Mouse (Mus musculus) limb, embryonic 13.5 days (tissue): ENCODE data around the gene Atf7. TPM values are rescaled to one million over a fixed set of nuclear protein-coding genes. Genes with fewer than 3 reads are reported as not detected.

Experiments
- ATAC-seq: fragments of 200-750 bp; cut with Nextera tagmentation; 2 replicates; pipeline ENCODE4 v1.8.0; 2017; ENCODE audit warnings: low read depth, moderate number of reproducible peaks, moderate TSS enrichment; ENCODE audit not compliant: low FRiP score
- H3K27ac ChIP-seq: fragments of 300-500 bp; sonication (generic); 2 replicates; pipeline ENCODE4 v1.5.1; 2015; ENCODE audit warnings: inconsistent platforms, mild to moderate bottlenecking, moderate library complexity
- H3K27me3 ChIP-seq: fragments of 300-500 bp; sonication (generic); 2 replicates; pipeline ENCODE4 v1.6.1; 2015; ENCODE audit warnings: mild to moderate bottlenecking, inconsistent platforms
- H3K36me3 ChIP-seq: fragments of 300-500 bp; sonication (generic); 2 replicates; pipeline ENCODE4 v1.6.1; 2015; ENCODE audit warnings: inconsistent platforms, mild to moderate bottlenecking, moderate library complexity
- H3K4me1 ChIP-seq: fragments of 300-500 bp; sonication (generic); 2 replicates; pipeline ENCODE4 v1.6.1; 2015; ENCODE audit warnings: inconsistent platforms
- H3K4me2 ChIP-seq: fragments of 300-500 bp; sonication (generic); replicated peaks from 2 replicates; pipeline ENCODE4 v1.6.1; 2015; ENCODE audit warnings: inconsistent platforms, mild to moderate bottlenecking, moderate library complexity
- H3K4me3 ChIP-seq: fragments of 300-500 bp; sonication (generic); 2 replicates; pipeline ENCODE4 v1.5.1; 2015; ENCODE audit warnings: moderate library complexity, mild to moderate bottlenecking, inconsistent platforms
- H3K9ac ChIP-seq: fragments of 300-500 bp; sonication (generic); 2 replicates; pipeline ENCODE4 v1.6.1; 2015; ENCODE audit warnings: mild to moderate bottlenecking, inconsistent platforms
- H3K9me3 ChIP-seq: fragments of 300-500 bp; sonication (generic); 2 replicates; pipeline ENCODE4 v1.6.1; 2016; ENCODE audit warnings: inconsistent platforms
- WGBS: fragments of 180-500 bp; shearing (Covaris S2); methylation state at CpG from one replicate; pipeline ENCODE4 v1.1.7; 2015; 5-methylcytosine and 5-hydroxymethylcytosine counted together
- polyA plus RNA-seq: library from polyadenylated mRNA; unstranded; fragments of >200 nt; fragmentation: Nextera tagmentation; extraction: Ambion mirVana; gene quantifications from 2 replicates; pipeline ENCODE4 v1.2.1, GENCODE M21; 2015

The Atf7 gene
- polyA plus RNA-seq, 1 experiment from 2014 or later, result 47.2 TPM

DNA sequence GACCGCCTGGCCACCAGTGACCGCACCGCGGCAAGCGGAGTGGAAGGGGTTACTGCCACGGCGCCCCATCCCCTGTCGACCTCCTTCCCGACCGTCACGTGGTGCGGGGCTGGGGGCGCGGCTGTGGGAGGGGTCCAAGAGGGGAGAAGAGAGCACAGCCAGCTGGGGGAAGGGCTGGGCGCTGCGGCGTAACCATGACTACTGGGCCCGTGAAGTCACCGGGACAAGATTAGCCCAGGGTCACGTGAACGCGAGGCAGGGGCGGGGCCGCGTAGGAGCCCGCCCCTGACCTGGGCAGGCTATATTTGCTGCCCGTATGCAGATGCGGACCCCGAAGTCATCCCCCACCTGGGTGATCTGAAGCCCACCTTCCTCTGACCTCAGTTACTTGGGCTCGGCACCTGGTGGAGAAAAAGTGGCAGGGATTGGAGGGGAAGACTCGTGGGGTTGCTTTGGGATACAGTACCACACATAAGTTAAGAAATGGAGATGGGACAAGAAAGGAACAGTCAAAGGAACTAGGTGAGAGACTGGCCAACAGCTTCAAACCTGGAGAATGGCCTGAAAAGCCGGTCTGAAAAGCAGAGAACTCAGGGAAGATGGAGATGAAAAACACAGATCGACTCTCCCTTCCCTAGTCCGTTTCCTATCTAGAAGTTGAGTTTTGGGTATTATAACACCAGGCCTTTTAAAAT is 114.5 kb downstream of the Atf7 start:
- no peaks in the 10 kb centered on the region for H3K9me3 ChIP-seq
- H3K36me3 ChIP-seq, result peaks cover 13% of the 10 kb centered on the region; the same call in 1 of the 2 replicates
- H3K27ac ChIP-seq, result peak overlapping the region; percentile 82
- H3K9ac ChIP-seq, result peak overlapping the region; percentile 71
- peak overlapping the region; percentile 79 for H3K4me2 ChIP-seq
- H3K4me3 ChIP-seq, result peak overlapping the region; percentile 62
- H3K4me1 ChIP-seq, result peaks cover 52% of the 10 kb centered on the region
- ATAC-seq, result peak; percentile 96
- no peaks in the 10 kb centered on the region for H3K27me3 ChIP-seq
- 2% methylated on average over 33 of the region's 34 CpGs for WGBS

DNA sequence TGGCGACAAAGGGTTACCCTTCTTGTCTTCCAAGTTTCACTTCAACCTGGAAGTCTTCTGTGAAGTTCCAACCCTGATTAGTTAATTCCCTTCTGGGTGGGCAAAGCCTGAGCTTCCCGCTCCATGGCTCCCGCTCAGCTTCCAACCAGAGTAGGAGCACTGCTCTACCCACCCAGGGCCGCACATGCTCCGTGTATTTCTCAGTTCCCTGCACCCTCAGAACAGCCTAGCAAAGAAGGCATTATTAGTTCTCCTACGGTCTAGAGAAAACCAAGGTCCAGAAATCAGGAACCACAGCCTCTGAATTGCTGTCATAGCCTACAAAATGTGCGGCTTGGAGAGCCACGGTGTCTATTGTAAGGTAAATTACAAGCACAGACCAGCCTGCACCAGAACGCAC is 115.2 kb downstream of the Atf7 start:
- 5% methylated on average over 9 of the region's 9 CpGs for WGBS
- Histone ChIP-seq H3K4me1 (peaks cover 49% of the 10 kb centered on the region), H3K36me3 (peaks cover 19% of the 10 kb centered on the region), H3K4me2 (peak overlapping the region; percentile 79), H3K9me3 (no peaks in the 10 kb centered on the region), H3K27me3 (no peaks in the 10 kb centered on the region), H3K9ac (peak overlapping the region; percentile 71), H3K27ac (peak overlapping the region; percentile 82), H3K4me3 (peak overlapping the region; percentile 62)
- ATAC-seq, result peak; percentile 61

DNA sequence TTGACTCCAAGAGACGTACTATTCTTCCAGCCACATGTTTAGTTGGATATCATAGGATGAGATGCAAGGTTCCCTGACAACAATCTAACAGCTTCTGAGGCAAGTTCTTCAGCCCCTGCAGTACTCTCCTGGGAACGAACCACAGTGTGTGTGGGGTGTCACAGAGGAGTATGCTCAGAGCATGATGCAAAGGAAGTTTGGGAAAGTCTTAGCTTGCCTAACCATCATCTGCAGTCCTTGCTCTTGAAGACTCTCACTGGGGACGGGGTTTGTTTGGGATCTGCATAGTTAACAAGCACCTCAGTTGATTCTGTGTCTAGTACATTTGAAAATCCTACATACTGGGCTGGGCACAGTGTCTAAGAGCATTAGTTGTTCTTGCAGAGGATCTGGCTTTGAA is 116.9 kb downstream of the Atf7 start:
- H3K27ac ChIP-seq, result no peak overlapping the region
- H3K4me2 ChIP-seq, result no peak overlapping the region
- WGBS, result 87% methylated on average over 3 of the region's 3 CpGs
- H3K27me3 ChIP-seq, result no peaks in the 10 kb centered on the region
- no peaks in the 10 kb centered on the region for H3K9me3 ChIP-seq
- no peak overlapping the region for H3K4me3 ChIP-seq
- peaks cover 41% of the 10 kb centered on the region for H3K4me1 ChIP-seq
- H3K36me3 ChIP-seq, result peaks cover 37% of the 10 kb centered on the region
- no peak overlapping the region for H3K9ac ChIP-seq
- ATAC-seq, result no peak

DNA sequence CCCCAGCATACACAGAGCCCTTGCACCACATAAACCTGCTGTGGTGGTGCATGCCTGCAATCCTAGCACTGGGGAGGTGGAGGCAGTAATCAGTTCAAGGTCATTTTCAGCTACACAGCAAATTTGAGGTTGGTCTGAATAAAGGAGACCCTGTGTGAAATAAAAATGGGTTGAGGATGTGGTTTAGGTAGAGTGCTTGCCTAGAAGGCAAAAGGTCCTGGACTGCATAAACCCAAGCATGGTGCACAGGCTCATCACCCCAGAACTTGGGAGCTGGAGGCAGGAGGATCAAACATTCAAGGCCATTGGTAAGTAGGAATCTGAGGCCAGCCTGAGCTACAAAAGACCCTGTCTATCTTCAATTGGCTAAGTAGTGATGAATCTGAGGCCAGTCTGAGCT is 117.7 kb downstream of the Atf7 start:
- Histone ChIP-seq H3K27ac (no peak overlapping the region), H3K9ac (no peak overlapping the region), H3K36me3 (peaks cover 45% of the 10 kb centered on the region), H3K4me3 (no peak overlapping the region), H3K27me3 (no peaks in the 10 kb centered on the region), H3K4me2 (no peak overlapping the region), H3K4me1 (peaks cover 36% of the 10 kb centered on the region), H3K9me3 (no peaks in the 10 kb centered on the region)
- no peak for ATAC-seq

DNA sequence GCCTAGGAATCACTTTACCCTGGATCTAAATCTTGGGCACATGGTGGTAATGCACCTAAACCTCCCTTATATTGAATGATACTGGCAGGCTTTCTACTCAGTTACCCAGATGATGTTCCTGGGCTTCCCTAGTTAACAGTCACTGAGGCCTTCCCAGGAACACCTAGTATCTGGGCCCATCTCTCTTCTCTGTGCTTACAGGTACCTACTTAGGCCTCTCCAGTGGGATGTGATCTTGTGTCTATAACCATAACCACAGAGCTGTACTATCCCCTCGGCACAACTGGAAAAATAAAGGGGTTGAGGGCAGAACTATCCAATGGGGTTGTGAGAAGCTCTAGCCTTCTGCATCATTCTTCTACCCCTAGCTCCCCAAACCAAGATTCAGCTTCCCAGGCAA is 118.4 kb downstream of the Atf7 start:
- Histone ChIP-seq H3K36me3 (peaks cover 52% of the 10 kb centered on the region), H3K27me3 (no peaks in the 10 kb centered on the region), H3K9ac (no peak overlapping the region), H3K4me2 (no peak overlapping the region), H3K4me1 (peaks cover 29% of the 10 kb centered on the region), H3K27ac (no peak overlapping the region), H3K9me3 (no peaks in the 10 kb centered on the region), H3K4me3 (no peak overlapping the region)
- no peak for ATAC-seq
- 85% methylated on average over 1 of the region's 1 CpGs for WGBS

DNA sequence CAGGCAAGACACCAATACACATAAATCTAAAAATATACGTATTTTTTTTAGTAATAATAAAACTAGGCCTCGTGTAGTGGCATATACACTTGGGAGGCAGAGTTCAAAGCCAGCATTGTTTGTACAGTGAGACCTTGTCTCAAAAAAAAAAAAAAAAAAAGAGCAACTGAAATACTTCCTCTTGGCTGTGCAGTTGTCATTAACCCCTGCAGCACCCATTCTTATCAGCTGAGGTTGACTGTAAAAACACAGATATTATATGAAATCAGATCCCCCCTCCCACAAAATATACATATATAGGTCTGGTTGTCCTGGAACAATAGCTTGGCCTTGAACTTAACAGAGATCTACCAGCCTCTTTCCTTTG is 118.8 kb downstream of the Atf7 start:
- Histone ChIP-seq H3K4me3 (no peak overlapping the region), H3K9ac (no peak overlapping the region), H3K4me2 (no peak overlapping the region), H3K27ac (no peak overlapping the region), H3K27me3 (no peaks in the 10 kb centered on the region), H3K36me3 (peaks cover 56% of the 10 kb centered on the region), H3K9me3 (no peaks in the 10 kb centered on the region), H3K4me1 (peaks cover 25% of the 10 kb centered on the region)
- ATAC-seq, result no peak
- WGBS, result 58% methylated on average over 2 of the region's 2 CpGs

DNA sequence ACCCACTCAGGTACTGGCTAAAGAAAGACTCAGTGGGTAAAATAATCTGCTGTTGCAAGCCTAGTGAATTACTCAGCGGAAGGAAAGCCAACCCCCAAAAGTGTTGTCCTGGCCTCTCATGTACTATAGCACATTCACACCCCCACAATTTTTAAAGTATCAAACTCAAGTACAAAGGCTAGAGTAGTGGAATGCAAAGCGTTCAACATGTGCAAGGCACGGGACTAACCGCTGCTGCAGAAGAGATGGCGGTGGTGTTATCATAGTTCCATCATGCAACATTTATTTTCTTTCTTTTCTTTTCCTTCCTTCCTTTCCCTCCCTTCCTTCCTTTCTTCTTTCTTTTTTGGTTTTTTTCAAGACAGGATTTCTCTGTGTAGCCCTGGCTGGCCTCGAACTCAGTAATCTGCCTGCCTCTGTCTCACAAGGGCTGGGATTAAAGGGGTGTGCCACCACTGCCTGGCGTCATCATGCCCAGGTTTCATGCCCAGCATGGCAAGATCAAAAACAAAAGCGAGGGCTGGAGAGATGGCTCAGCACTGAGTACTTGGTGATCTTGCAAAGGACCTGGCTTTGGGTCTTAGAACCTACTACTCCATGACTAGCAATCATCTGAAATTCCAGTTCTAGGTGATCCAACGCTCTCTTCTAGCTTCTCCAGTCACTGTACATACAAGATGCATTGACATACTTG is 119.3 kb downstream of the Atf7 start:
- Histone ChIP-seq H3K9me3 (no peaks in the 10 kb centered on the region), H3K27me3 (no peaks in the 10 kb centered on the region), H3K9ac (no peak overlapping the region), H3K27ac (no peak overlapping the region), H3K4me2 (no peak overlapping the region), H3K4me3 (no peak overlapping the region), H3K4me1 (peaks cover 20% of the 10 kb centered on the region), H3K36me3 (peaks cover 61% of the 10 kb centered on the region)
- ATAC-seq, result no peak
- WGBS, result 86% methylated on average over 9 of the region's 9 CpGs

DNA sequence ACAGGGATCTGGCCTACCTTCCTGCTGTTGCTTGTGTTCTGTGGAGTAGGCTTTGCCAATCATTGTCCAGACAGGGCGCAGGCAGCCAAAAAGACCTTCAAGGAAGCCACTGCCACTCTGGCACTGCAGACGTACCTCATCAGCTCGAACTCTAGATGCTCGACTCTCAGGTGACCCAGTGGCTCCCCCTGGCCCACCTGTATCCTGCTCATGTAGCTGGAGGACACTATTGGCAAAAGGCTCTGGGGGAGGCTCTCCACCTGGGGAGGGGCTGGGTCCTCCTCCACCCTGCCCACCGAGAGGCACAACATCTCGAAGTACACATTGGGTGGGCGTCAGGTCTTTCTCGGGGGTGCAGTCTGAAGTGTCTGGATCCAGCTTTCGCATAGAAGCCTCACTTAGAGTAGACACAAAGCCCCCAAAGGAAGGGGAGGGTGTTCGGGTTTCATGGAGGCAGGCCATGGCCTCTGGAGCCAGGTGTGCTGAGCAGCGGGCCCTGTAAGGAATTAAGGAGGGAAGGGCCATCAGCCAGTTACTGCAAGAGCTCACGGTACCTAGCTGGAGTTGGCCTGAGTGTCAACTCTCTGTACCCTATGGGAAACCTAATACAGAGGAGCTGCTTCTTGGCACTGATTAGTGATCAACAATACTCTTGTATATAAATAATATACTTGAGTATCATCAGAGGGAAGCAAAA is 120.0 kb downstream of the Atf7 start:
- ATAC-seq, result no peak
- Histone ChIP-seq H3K9ac (no peak overlapping the region), H3K4me1 (peaks cover 16% of the 10 kb centered on the region), H3K27ac (no peak overlapping the region), H3K4me2 (no peak overlapping the region), H3K9me3 (no peaks in the 10 kb centered on the region), H3K27me3 (no peaks in the 10 kb centered on the region), H3K36me3 (peaks cover 68% of the 10 kb centered on the region), H3K4me3 (no peak overlapping the region)
- 69% methylated on average over 12 of the region's 12 CpGs for WGBS

DNA sequence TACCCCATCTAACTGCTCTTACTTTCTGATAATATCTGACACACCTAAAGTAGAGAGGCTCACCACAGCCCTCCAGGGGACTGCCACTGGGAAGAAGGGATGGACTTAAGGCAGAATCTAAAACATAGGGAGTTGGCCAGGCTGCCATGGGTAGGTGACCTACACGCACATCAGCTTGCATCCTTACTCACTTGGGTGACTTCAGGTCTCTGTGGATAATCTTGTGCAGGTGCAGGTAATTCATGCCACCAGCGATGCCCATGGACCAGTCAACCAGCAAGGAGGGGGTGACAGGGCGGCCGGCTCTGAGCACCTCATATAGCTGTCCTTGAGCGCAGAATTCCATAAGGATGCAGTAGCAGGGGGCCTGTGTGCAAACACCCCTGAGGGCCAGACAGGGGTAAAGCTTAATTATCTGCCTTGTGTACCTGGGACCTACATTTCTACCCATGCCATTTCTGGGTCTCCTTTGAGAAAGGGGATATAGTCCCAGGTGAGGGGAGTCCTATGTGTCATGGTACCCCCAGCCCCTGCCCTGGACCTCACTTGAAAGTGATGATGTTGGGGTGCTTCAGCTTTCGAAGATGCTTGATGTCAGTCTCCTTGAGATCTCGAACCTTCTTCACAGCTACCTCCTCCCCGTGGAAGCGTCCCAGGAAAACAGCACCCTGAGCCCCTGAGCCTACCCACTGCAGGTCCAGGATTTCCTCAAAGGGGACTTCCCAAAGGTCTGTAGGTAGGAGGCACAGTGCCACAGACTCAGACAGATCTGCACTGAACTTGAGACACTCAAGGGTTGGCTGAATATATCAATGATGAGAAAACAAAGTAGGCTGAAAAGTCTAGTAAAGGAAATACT is 121.1 kb downstream of the Atf7 start:
- WGBS, result 86% methylated on average over 9 of the region's 9 CpGs
- H3K4me1 ChIP-seq, result peaks cover 5% of the 10 kb centered on the region
- H3K4me3 ChIP-seq, result no peak overlapping the region
- no peak overlapping the region for H3K9ac ChIP-seq
- 0 out of 2 replicates have a peak overlapping the region, but pooled peaks have one; percentile 6 for H3K27ac ChIP-seq
- no peak for ATAC-seq
- no peak overlapping the region for H3K4me2 ChIP-seq
- peaks cover 78% of the 10 kb centered on the region for H3K36me3 ChIP-seq
- H3K27me3 ChIP-seq, result no peaks in the 10 kb centered on the region
- no peaks in the 10 kb centered on the region for H3K9me3 ChIP-seq

DNA sequence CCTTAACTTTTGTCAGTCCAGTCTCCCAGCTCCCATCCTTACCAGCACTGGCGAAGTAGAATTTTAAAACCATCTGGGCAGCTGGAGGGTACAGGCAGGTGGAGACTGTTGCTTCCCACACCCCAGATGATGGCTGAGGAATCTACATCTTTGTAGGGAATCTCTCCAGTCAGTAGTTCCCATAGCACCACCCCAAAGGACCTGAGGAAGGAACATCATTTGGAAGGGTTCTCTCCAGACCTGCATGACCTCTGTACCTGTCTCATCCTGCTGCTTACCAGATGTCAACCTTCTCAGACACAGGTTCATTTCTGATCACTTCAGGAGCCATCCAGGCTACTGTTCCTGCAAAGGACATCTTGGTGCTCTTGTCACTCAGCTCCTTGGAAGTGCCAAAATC is 121.8 kb downstream of the Atf7 start, which contains the start of gene Gm10337:
Gene Gm10337, plus strand, starts transcription at position 276 of the 400 bp plus-strand sequence.
- WGBS, result 92% methylated on average over 1 of the region's 1 CpGs
- Histone ChIP-seq H3K4me1 (peaks cover 3% of the 10 kb centered on the region; the same call in 1 of the 2 replicates), H3K9ac (no peak within 1 kb of the TSS), H3K4me3 (no peak within 1 kb of the TSS), H3K27ac (0 out of 2 replicates have a peak within 1 kb of the TSS, but pooled peaks have one; percentile 6), H3K4me2 (no peak within 1 kb of the TSS), H3K36me3 (peaks cover 77% of the 10 kb centered on the region), H3K27me3 (no peaks in the 10 kb centered on the region), H3K9me3 (no peaks in the 10 kb centered on the region)
- no peak for ATAC-seq

DNA sequence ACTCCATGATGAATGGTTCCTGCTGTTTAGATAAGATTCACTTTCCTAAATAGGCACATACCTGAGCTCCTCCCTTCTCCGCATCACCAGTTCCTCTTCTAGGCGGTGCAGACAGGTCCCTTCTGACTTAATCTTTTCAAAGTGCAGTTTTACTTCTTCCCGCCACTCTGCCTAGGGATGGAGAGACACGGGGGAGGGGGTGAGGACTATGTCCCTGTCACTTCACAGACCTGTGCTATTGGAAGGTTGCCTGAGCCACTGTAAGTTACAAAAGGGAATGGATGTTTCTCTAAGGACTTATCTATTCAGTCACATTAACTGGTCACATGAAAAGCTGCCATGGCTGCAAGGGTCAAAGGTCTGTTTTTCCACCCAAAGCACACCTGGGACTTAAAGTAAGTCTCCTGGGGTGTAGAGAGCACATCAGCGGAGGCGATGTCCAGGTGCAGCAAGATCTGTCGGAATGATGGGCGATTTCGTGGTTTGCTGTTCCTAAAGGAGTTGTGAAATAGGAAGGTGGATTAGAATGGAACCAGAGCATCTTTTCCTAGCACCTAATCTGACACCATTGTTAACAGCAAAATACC is 122.9 kb downstream of the Atf7 start:
- Histone ChIP-seq H3K4me1 (peaks cover 3% of the 10 kb centered on the region; the same call in 1 of the 2 replicates), H3K9ac (no peak overlapping the region), H3K9me3 (no peaks in the 10 kb centered on the region), H3K36me3 (peaks cover 85% of the 10 kb centered on the region), H3K4me2 (no peak overlapping the region), H3K4me3 (no peak overlapping the region), H3K27ac (no peak overlapping the region), H3K27me3 (no peaks in the 10 kb centered on the region)
- WGBS, result 81% methylated on average over 9 of the region's 9 CpGs
- no peak for ATAC-seq
